Mouse (Mus musculus) heart, embryonic 14.5 days (tissue): ENCODE measurements at regions not wholly inside any gene's neighbourhood (a gene's known extent, or its start where the extent isn't known, plus 50 kb on each side); places are given as distances from the start of the nearest gene placed in this dataset.

ENCODE experiments used
- ATAC-seq: fragments of 200-750 bp; cut with Nextera tagmentation; 2 replicates; pipeline ENCODE4 v1.8.0; 2017; ENCODE audit warnings: low read depth, moderate TSS enrichment; ENCODE audit not compliant: insufficient number of reproducible peaks, insufficient read depth, low FRiP score
- H3K27ac ChIP-seq, 2 experiments: fragments of 200-500 bp in 1 of 2; fragments of 300-500 bp in 1 of 2; sonication (generic) in 1 of 2; replicated peaks in 1 of 2; 2 replicates each; pipeline ENCODE4 v1.5.1; 2012 to 2014; ENCODE audit warnings: low read depth in 2 of 2, low read length in 2 of 2, control low read depth in 1 of 2, mild to moderate bottlenecking in 1 of 2, mixed read lengths in 1 of 2; ENCODE audit not compliant: control insufficient read depth in 1 of 2, insufficient read depth in 1 of 2
- H3K27me3 ChIP-seq: fragments of 300-500 bp; sonication (generic); 2 replicates; pipeline ENCODE4 v1.6.1; 2014; ENCODE audit warnings: mild to moderate bottlenecking, low read length, control low read depth; ENCODE audit not compliant: control insufficient read depth, insufficient read depth
- H3K36me3 ChIP-seq: fragments of 300-500 bp; sonication (generic); 2 replicates; pipeline ENCODE4 v1.6.1; 2014; ENCODE audit warnings: mild to moderate bottlenecking, control low read depth, low read length, mixed read lengths; ENCODE audit not compliant: control insufficient read depth, insufficient read depth
- H3K4me1 ChIP-seq, 2 experiments: fragments of 200-500 bp in 1 of 2; fragments of 300-500 bp in 1 of 2; sonication (generic) in 1 of 2; 2 replicates each; pipeline ENCODE4 v1.6.1; 2012 to 2014; ENCODE audit warnings: low read length in 2 of 2, control low read depth in 1 of 2, mixed read lengths in 1 of 2; ENCODE audit not compliant: control insufficient read depth in 2 of 2, insufficient read depth in 2 of 2
- H3K4me2 ChIP-seq: fragments of 300-500 bp; sonication (generic); 2 replicates; pipeline ENCODE4 v1.6.1; 2014; ENCODE audit warnings: mild to moderate bottlenecking, low read length
- H3K4me3 ChIP-seq, 2 experiments: fragments of 200-500 bp in 1 of 2; fragments of 300-500 bp in 1 of 2; sonication (generic) in 1 of 2; 2 replicates each; pipeline ENCODE4 v1.5.1; 2012 to 2014; ENCODE audit warnings: low read length in 2 of 2, mild to moderate bottlenecking in 2 of 2, control low read depth in 1 of 2, low read depth in 1 of 2, moderate library complexity in 1 of 2; ENCODE audit not compliant: control insufficient read depth in 1 of 2, insufficient read depth in 1 of 2
- H3K9ac ChIP-seq: fragments of 300-500 bp; sonication (generic); 2 replicates; pipeline ENCODE4 v1.6.1; 2014; ENCODE audit warnings: mild to moderate bottlenecking, low read length
- H3K9me3 ChIP-seq: fragments of 300-500 bp; sonication (generic); 2 replicates; pipeline ENCODE4 v1.6.1; 2016; ENCODE audit warnings: low read length, control low read depth; ENCODE audit not compliant: control insufficient read depth
- WGBS: fragments of 180-500 bp; shearing (Covaris S2); extraction: QIAGEN DNeasy Blood & Tissue Kit; methylation state at CpG from one replicate; pipeline ENCODE4 v1.1.7; 2014; 5-methylcytosine and 5-hydroxymethylcytosine counted together

DNA sequence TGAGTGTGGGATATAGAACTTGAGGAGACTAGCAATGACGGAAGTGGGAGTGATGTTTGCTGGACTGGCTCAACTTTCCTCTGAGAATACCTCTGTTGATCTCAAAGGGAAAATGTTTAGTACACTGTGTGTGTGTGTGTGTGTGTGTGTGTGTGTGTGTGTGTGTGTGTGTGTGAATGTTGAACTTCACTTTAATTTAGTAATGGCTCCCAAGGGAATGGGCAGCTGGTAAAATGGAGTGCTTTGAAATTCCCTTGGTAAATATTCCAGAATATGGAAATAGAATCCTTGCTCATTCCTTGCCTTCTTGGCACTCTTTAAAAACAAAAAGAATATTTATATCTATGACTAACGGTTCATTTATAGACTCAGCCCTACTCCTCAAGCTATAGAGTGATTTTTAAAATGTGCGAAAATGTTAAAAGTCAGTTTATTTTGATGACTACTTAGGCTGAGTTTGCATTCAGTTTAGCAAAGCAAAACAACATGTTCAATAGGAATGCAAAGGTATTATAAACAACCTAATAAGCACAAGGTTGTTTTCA, 287.6 kb upstream of the Pitrm1 start:
- ATAC-seq = no peak
- Histone ChIP-seq H3K4me2 (no peak overlapping the region), H3K27ac (no peak overlapping the region), H3K36me3 (no peaks in the 10 kb centered on the region), H3K4me1 (no peaks in the 10 kb centered on the region), H3K27me3 (no peaks in the 10 kb centered on the region), H3K9ac (no peak overlapping the region), H3K4me3 (no peak overlapping the region), H3K9me3 (no peaks in the 10 kb centered on the region)
- WGBS = 83% methylated on average over 3 of the region's 3 CpGs

DNA sequence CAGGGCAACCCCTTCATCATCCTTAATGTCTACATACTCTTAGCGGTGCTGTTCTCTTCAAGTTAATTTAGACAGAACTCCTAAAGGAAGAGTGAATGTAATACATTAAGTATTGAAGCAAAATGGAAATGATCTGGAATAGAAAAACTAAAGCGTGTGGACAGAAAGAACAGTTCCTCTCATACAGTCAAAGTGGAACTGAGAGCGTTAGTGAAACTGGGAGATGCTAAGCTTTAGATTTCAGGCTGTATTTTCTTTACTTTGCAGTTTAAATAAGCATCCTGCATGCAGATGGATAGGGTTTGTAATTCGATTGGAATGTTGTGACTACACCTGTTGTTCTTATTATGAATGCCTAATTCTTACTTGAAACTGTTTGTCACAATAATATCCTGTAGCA, 286.5 kb upstream of the Pitrm1 start:
- H3K9me3 ChIP-seq = no peaks in the 10 kb centered on the region
- 83% methylated on average over 4 of the region's 4 CpGs for WGBS
- H3K4me1 ChIP-seq = no peaks in the 10 kb centered on the region
- H3K9ac ChIP-seq = no peak overlapping the region
- H3K36me3 ChIP-seq = no peaks in the 10 kb centered on the region
- no peak overlapping the region for H3K4me2 ChIP-seq
- H3K27ac ChIP-seq = no peak overlapping the region
- no peaks in the 10 kb centered on the region for H3K27me3 ChIP-seq
- ATAC-seq = no peak
- H3K4me3 ChIP-seq = no peak overlapping the region

DNA sequence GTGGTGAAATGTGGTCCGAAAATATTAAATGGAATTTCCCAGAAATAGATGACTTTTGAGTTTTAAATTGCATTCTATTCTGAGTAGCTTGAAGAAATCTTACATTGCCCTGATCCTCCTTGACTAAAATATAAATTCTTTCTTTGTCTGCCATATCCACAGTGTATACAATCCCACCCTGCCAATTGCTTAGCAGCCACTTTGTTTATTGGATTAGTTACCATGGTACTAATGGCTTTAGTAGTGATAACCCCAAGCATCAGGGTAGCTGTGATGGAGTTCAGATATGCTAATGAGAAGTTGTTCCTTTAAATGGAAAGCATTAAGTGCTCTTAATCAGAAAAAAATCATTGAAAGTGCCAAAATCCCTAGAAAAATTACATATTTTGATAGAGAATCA, 277.4 kb upstream of the Pitrm1 start:
- 97% methylated on average over 1 of the region's 1 CpGs for WGBS

DNA sequence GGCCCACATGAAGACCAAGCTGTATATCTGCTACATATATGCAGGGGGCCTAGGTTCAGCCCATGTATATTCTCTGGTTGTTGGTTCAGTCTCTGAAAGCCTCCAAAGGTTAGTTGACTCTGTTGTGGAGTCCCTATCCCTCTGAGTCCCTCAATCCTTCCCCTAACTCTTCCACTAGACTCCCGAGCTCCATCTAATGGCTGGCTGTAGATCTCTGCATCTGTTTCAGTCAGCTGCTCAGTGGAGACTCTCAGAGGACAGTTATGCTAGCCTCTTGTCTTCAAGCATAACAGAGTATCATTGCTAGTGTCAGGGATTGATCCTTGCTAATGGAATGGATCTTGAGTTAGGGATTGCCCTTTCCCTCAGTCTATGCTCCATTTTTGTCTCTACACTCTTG, 275.0 kb upstream of the Pitrm1 start:
- no peaks in the 10 kb centered on the region for H3K36me3 ChIP-seq
- no peak overlapping the region for H3K4me3 ChIP-seq
- H3K27me3 ChIP-seq = no peaks in the 10 kb centered on the region
- H3K4me2 ChIP-seq = no peak overlapping the region
- H3K9ac ChIP-seq = no peak overlapping the region
- no peaks in the 10 kb centered on the region for H3K4me1 ChIP-seq
- no peak for ATAC-seq
- 81% methylated on average over 1 of the region's 1 CpGs for WGBS
- 0 out of 2 replicates have a peak, but pooled peaks cover 3% of the 10 kb centered on the region for H3K9me3 ChIP-seq
- H3K27ac ChIP-seq = no peak overlapping the region

More for the DNA sequence above, 277.4 kb upstream of the Pitrm1 start:
- ATAC-seq = no peak
- Histone ChIP-seq H3K9me3 (0 out of 2 replicates have a peak, but pooled peaks cover 3% of the 10 kb centered on the region), H3K27me3 (no peaks in the 10 kb centered on the region), H3K4me2 (no peak overlapping the region), H3K9ac (no peak overlapping the region), H3K4me3 (no peak overlapping the region), H3K4me1 (no peaks in the 10 kb centered on the region), H3K27ac (no peak overlapping the region), H3K36me3 (no peaks in the 10 kb centered on the region)

DNA sequence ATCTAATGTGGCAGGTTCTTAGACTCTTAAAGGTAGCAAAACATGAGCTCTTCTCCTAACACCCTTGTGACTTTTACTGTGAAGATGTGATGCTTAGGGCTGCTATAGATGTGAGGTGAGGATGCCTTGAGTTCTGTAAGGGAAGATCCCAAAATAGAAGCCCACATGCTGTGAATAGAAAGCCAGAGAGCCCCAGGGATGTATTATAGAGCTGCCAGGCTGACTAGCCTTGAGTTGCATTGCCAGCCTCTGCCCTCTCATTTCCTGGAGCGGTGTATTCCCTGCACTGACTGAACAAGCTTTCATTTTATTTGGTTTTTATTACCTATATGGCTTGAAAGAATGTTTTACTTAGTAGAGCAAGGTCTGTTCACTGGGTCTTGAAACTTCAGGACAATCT, 267.9 kb upstream of the Pitrm1 start:
- no peaks in the 10 kb centered on the region for H3K4me1 ChIP-seq
- no peak for ATAC-seq
- H3K9me3 ChIP-seq = no peaks in the 10 kb centered on the region
- no peak overlapping the region for H3K9ac ChIP-seq
- H3K4me3 ChIP-seq = no peak overlapping the region
- no peaks in the 10 kb centered on the region for H3K27me3 ChIP-seq
- H3K27ac ChIP-seq = no peak overlapping the region
- no peak overlapping the region for H3K4me2 ChIP-seq
- WGBS = 83% methylated on average over 1 of the region's 1 CpGs
- H3K36me3 ChIP-seq = no peaks in the 10 kb centered on the region

DNA sequence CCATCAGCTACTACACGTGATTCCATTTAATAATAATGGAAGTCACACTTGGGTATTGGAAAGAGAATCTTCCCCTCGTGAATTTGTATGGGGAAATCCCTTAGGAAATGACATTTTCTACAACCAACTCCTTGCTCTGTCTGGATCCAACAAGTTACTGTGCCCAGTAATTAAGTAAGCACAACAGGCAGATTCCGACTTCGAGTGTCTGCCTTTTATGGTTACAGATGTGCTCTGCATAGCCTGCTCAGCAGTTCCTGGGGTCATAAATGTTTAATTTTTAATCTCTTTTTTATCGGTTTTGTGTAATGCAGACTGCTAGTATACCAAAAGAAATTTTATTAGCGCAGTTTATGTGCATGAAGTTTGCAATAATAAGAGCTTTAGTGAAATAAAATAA, 259.8 kb upstream of the Pitrm1 start:
- H3K4me1 ChIP-seq = no peaks in the 10 kb centered on the region
- no peak overlapping the region for H3K27ac ChIP-seq
- ATAC-seq = no peak
- H3K9ac ChIP-seq = no peak overlapping the region
- H3K4me2 ChIP-seq = no peak overlapping the region
- H3K9me3 ChIP-seq = no peaks in the 10 kb centered on the region
- no peak overlapping the region for H3K4me3 ChIP-seq
- no peaks in the 10 kb centered on the region for H3K36me3 ChIP-seq
- H3K27me3 ChIP-seq = no peaks in the 10 kb centered on the region
- WGBS = 80% methylated on average over 6 of the region's 6 CpGs

DNA sequence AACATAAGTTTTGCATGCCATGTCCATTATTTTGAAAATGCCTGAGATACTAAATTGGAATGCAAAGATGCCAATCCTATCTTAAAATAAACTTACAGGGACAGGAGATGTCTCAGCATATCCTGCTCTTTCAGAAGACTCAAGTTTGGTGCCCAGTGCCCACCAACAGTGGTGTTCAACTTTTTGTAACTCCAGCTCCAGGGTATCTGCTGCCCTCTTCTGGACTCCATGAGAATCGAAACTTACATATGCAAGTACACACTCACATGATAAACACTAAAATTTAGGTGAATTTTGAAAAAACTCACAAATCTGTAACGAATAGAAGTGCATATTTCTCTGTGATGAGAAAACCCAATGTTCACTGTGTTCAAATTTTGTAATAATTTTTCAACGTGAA, 255.9 kb upstream of the Pitrm1 start:
- Histone ChIP-seq H3K4me3 (no peak overlapping the region), H3K27ac (no peak overlapping the region), H3K4me2 (no peak overlapping the region), H3K9me3 (no peaks in the 10 kb centered on the region), H3K27me3 (no peaks in the 10 kb centered on the region), H3K4me1 (no peaks in the 10 kb centered on the region), H3K36me3 (no peaks in the 10 kb centered on the region), H3K9ac (no peak overlapping the region)
- ATAC-seq = no peak
- WGBS = 58% methylated on average over 3 of the region's 3 CpGs

DNA sequence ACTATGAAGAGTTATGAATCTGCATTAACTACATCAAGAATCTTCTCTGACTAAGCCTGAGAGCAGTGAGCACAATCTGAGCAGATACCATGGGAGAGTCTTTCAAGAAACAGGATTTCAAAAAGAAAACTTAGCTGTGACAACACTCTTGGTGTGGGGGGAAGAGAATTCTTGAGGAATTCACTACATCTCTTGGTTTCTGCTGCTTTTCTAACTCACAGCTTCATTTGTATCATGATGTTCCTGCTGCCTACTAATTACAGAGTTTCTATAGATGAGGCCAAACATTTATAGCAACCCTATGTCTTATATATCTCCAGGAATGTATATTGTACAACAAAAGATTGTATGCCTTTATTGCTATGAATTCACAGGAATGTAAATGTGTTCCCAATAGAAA, 242.2 kb upstream of the Pitrm1 start:
- H3K4me3 ChIP-seq = no peak overlapping the region
- no peaks in the 10 kb centered on the region for H3K9me3 ChIP-seq
- ATAC-seq = no peak
- H3K4me2 ChIP-seq = no peak overlapping the region
- H3K27ac ChIP-seq = no peak overlapping the region
- no peaks in the 10 kb centered on the region for H3K4me1 ChIP-seq
- no peaks in the 10 kb centered on the region for H3K36me3 ChIP-seq
- H3K27me3 ChIP-seq = no peaks in the 10 kb centered on the region
- no peak overlapping the region for H3K9ac ChIP-seq
